Mouse (Mus musculus) testis, adult 2 months (tissue): ENCODE measurements at regions not wholly inside any gene's neighbourhood (a gene's known extent, or its start where the extent isn't known, plus 50 kb on each side); places are given as distances from the start of the nearest gene placed in this dataset.

Experiments
- CTCF ChIP-seq: fragments of 200-500 bp; IDR thresholded peaks from 2 replicates; pipeline ENCODE4 v1.5.1; 2012; ENCODE audit warnings: low read depth, mild to moderate bottlenecking, inconsistent platforms, low read length, moderate library complexity; ENCODE audit not compliant: control insufficient read depth, insufficient read depth, insufficient replicate concordance
- POLR2A ChIP-seq: fragments of 200-500 bp; IDR thresholded peaks from 2 replicates; pipeline ENCODE4 v1.6.1; 2012; ENCODE audit warnings: low read depth, mild to moderate bottlenecking, inconsistent platforms, low read length, moderate library complexity; ENCODE audit not compliant: control insufficient read depth

GRCm38 (mm10) chrX:12467528-12468179, 119.9 kb upstream of the Atp6ap2 start:
- TF ChIP-seq CTCF = no peak
- TF ChIP-seq POLR2A = no peak
